Mouse (Mus musculus) liver, adult 2 months (tissue): ENCODE measurements around the gene Krtap16-1. TPM values are rescaled to one million over a fixed set of nuclear protein-coding genes. Genes with fewer than 3 reads are reported as not detected.

Experiments used
- DNase-seq: peaks from one replicate; pipeline ENCODE4 v3.0.0-alpha.2; 2011; ENCODE audit warnings: low read depth, low spot score; ENCODE audit errors: extremely low read depth
- H3K27ac ChIP-seq: fragments of 200-500 bp; replicated peaks from 2 replicates; pipeline ENCODE4 v1.5.1; 2012; ENCODE audit warnings: low read depth, mild to moderate bottlenecking, control low read depth, inconsistent platforms, low read length; ENCODE audit not compliant: insufficient read depth
- H3K27me3 ChIP-seq: fragments of 200-500 bp; 2 replicates; pipeline ENCODE4 v1.6.1; 2012; ENCODE audit warnings: mild to moderate bottlenecking, moderate library complexity, low read length, inconsistent platforms; ENCODE audit not compliant: control insufficient read depth, insufficient read depth
- H3K36me3 ChIP-seq: fragments of 200-500 bp; 2 replicates; pipeline ENCODE4 v1.6.1; 2012; ENCODE audit warnings: low read length, inconsistent platforms; ENCODE audit not compliant: control insufficient read depth, insufficient read depth
- H3K4me1 ChIP-seq: fragments of 200-500 bp; 2 replicates; pipeline ENCODE4 v1.6.1; 2011; ENCODE audit warnings: low read length; ENCODE audit not compliant: control insufficient read depth, insufficient read depth
- H3K4me3 ChIP-seq: fragments of 200-500 bp; 2 replicates; pipeline ENCODE4 v1.5.1; 2011; ENCODE audit warnings: low read depth, mild to moderate bottlenecking, control low read depth, low read length, moderate library complexity; ENCODE audit not compliant: insufficient read depth
- H3K79me2 ChIP-seq: fragments of 200-500 bp; 2 replicates; pipeline ENCODE4 v1.6.1; 2012; ENCODE audit warnings: inconsistent platforms, mild to moderate bottlenecking, low read length, moderate library complexity; ENCODE audit not compliant: control insufficient read depth, insufficient read depth
- H3K9ac ChIP-seq: fragments of 200-500 bp; 2 replicates; pipeline ENCODE4 v1.6.1; 2012; ENCODE audit warnings: low read depth, mild to moderate bottlenecking, control low read depth, inconsistent platforms, low read length
- CTCF ChIP-seq: fragments of 200-500 bp; IDR thresholded peaks from 2 replicates; pipeline ENCODE4 v1.5.1; 2011; ENCODE audit warnings: low read depth, low read length, control low read depth
- POLR2A ChIP-seq: fragments of 200-500 bp; IDR thresholded peaks from 2 replicates; pipeline ENCODE4 v1.6.1; 2011; ENCODE audit warnings: low read length, control low read depth; ENCODE audit not compliant: insufficient read depth; ENCODE audit errors: extremely low read depth
- WGBS: fragments of 180-500 bp; shearing (Covaris S2); methylation state at CpG from one replicate; pipeline ENCODE4 v1.1.7; 2018; 5-methylcytosine and 5-hydroxymethylcytosine counted together
- polyA plus RNA-seq: library from polyadenylated mRNA; depleted of rRNA; stranded (reverse); fragments of >200 nt; gene quantifications from 2 replicates; pipeline ENCODE4 v1.2.3, GENCODE M21; 2012
- total RNA-seq: library from RNA; depleted of rRNA; stranded (reverse); fragments of >200 nt; gene quantifications from 2 replicates; pipeline ENCODE4 v1.2.3, GENCODE M21; 2014

The Krtap16-1 gene
- total and polyA plus RNA-seq, 2 experiments, result not detected

- Histone ChIP-seq H3K36me3 (no peaks in the 10 kb centered on the region), H3K4me1 (no peaks in the 10 kb centered on the region), H3K9ac (no peak overlapping the region), H3K79me2 (no peaks in the 10 kb centered on the region), H3K4me3 (no peak overlapping the region), H3K27ac (no peak overlapping the region), H3K27me3 (no peaks in the 10 kb centered on the region)
- TF ChIP-seq POLR2A (no peak), CTCF (no peak)
- DNase-seq, result no peak
- 84% methylated on average over 5 of the region's 5 CpGs for WGBS
These were observed 24.3 kb upstream of the Krtap16-1 start for GRCm38 (mm10) chr11:100010682-100011081.

DNA sequence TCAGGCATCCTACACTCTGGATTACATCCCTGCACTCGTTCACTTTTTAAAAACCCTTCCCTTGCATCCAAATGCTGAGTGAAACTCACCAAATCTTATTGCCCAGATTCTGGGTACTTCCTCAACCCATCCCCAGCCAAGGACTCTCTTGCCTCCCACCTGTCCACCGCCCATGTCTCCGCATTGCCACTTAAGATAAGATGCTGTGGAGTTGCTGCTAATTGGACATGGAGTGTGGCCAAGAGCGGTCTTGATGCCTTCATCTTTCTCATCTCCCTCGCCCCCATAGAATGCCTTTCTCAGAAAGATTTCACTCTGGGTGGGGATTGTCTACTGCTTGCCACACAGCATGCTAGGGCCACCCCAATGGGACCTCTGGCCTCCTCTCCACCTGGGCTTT is 21.9 kb upstream of the Krtap16-1 start:
- H3K27me3 ChIP-seq, result no peaks in the 10 kb centered on the region; the same call in 1 of the 2 replicates
- TF ChIP-seq POLR2A, result no peak
- TF ChIP-seq CTCF, result no peak
- H3K4me1 ChIP-seq, result no peaks in the 10 kb centered on the region
- no peak overlapping the region for H3K27ac ChIP-seq
- DNase-seq, result no peak
- H3K79me2 ChIP-seq, result no peaks in the 10 kb centered on the region
- 81% methylated on average over 5 of the region's 5 CpGs for WGBS
- H3K36me3 ChIP-seq, result no peaks in the 10 kb centered on the region
- H3K9ac ChIP-seq, result no peak overlapping the region
- H3K4me3 ChIP-seq, result no peak overlapping the region

GRCm38 (mm10) chr11:100006624-100007023 is 20.2 kb upstream of the Krtap16-1 start:
- no peak for DNase-seq
- WGBS, result 57% methylated on average over 3 of the region's 3 CpGs

DNA sequence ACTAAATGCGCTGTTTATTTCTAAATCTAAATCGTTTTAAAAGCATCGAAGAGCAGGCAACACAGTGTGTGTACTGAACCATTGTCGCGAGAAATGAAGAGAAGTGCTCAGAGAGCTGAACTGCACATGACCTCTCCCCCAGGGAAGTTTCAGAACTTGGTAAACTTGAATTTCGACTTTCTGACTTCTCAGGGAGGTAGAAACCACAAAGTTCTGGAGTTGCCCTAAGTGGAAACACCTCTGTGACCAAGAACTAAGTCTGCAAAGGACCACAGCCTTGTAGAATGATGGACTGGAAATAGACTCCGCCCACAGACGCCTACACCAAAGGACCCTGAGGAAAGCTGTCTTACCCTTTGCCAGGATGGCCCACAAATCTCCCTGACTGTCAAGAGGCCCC is 19.5 kb upstream of the Krtap16-1 start:
- H3K9ac ChIP-seq, result no peak overlapping the region
- 90% methylated on average over 8 of the region's 8 CpGs for WGBS
- H3K4me1 ChIP-seq, result no peaks in the 10 kb centered on the region
- no peaks in the 10 kb centered on the region for H3K79me2 ChIP-seq
- H3K27ac ChIP-seq, result no peak overlapping the region
- DNase-seq, result no peak
- no peak for TF ChIP-seq POLR2A
- no peak for TF ChIP-seq CTCF
- H3K27me3 ChIP-seq, result no peaks in the 10 kb centered on the region; the same call in 1 of the 2 replicates
- H3K4me3 ChIP-seq, result no peak overlapping the region
- no peaks in the 10 kb centered on the region for H3K36me3 ChIP-seq

More at GRCm38 (mm10) chr11:100006624-100007023, 20.2 kb upstream of the Krtap16-1 start:
- Histone ChIP-seq H3K4me1 (no peaks in the 10 kb centered on the region), H3K27ac (no peak overlapping the region), H3K79me2 (no peaks in the 10 kb centered on the region), H3K36me3 (no peaks in the 10 kb centered on the region), H3K27me3 (no peaks in the 10 kb centered on the region; the same call in 1 of the 2 replicates), H3K9ac (no peak overlapping the region), H3K4me3 (no peak overlapping the region)
- TF ChIP-seq CTCF, result peak; percentile 42; the same call in 1 of the 2 replicates
- no peak for TF ChIP-seq POLR2A

GRCm38 (mm10) chr11:100004846-100005245 is 18.4 kb upstream of the Krtap16-1 start:
- no peak overlapping the region for H3K9ac ChIP-seq
- WGBS, result 20% methylated on average over 6 of the region's 6 CpGs
- no peaks in the 10 kb centered on the region for H3K4me1 ChIP-seq
- no peaks in the 10 kb centered on the region for H3K79me2 ChIP-seq
- peak; percentile 20 for DNase-seq
- no peaks in the 10 kb centered on the region; the same call in 1 of the 2 replicates for H3K27me3 ChIP-seq
- H3K27ac ChIP-seq, result no peak overlapping the region
- TF ChIP-seq POLR2A (no peak), CTCF (peak; percentile 64)
- H3K4me3 ChIP-seq, result no peak overlapping the region
- no peaks in the 10 kb centered on the region for H3K36me3 ChIP-seq

GRCm38 (mm10) chr11:99999091-99999490 is 12.7 kb upstream of the Krtap16-1 start:
- no peak overlapping the region for H3K4me3 ChIP-seq
- no peaks in the 10 kb centered on the region for H3K36me3 ChIP-seq
- WGBS, result 95% methylated on average over 7 of the region's 7 CpGs
- no peaks in the 10 kb centered on the region for H3K4me1 ChIP-seq
- no peaks in the 10 kb centered on the region for H3K79me2 ChIP-seq
- peaks cover 4% of the 10 kb centered on the region; the same call in 1 of the 2 replicates for H3K27me3 ChIP-seq
- H3K9ac ChIP-seq, result no peak overlapping the region
- DNase-seq, result no peak
- H3K27ac ChIP-seq, result no peak overlapping the region
- TF ChIP-seq POLR2A (no peak), CTCF (no peak)
